ENCODE assay signal across 26 mouse cellular contexts in the genomic region with DNA sequence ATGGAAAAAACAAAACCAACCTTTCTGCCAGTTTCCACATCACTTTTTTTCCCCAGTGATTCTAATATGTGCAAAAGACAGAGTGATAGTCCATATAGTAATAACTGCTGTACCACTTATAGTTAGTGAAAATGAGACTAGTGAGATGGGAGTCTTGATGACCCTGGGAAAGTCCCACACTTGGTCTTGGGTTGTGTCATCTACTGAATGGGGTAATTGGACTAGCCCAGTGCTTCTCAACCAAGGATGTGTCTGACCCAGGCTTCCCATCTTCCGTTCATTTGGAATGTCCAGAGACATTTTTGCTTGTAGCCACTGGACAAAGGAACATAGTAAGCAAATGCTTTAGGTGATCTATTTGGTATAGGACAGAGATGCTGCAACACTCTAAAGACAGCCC. TPM values are rescaled to one million over a fixed set of nuclear protein-coding genes. Genes with fewer than 3 reads are reported as not detected.
DNase-seq lines count a peak whose midpoint lies in the region; ATAC-seq and TF ChIP-seq lines count a peak whose summit lies in the region.
"Had no signal": no experiment of that assay in that cellular context is flagged by ENCODE, and none has a peak within 500 bp of the region (broad histone marks: within the 10 kb centered on the region; RNA-seq: fewer than 3 reads in every experiment).

No protein-coding gene starts in this region.

- H3K9ac ChIP-seq in CH12.LX (ENCODE audit: insufficient read depth, low read depth) = no peak overlapping the region
- H3K9ac ChIP-seq: hindbrain, embryonic 14.5 days had no signal

- dilution Hi-C loops in CH12.LX (cut with MboI; ENCODE audit: extremely low pct_ligation_motif_present, extremely low pct_unique_long_range_greater_than_20kb, low sequenced_read_pairs) = no loop called here

- no peak for TF ChIP-seq RAD21 in CH12.LX (IDR thresholded peaks at IDR 0.05; ENCODE audit: low read depth, low read length)

- H3K36me3 ChIP-seq in megakaryocyte, embryonic 14.5 days (replicated peaks; ENCODE audit: low read length) = peaks cover 16% of the 10 kb centered on the region
- H3K36me3 ChIP-seq in CH12.LX (replicated peaks in 1 of 2; ENCODE audit: control insufficient read depth in 1 of 2, insufficient read depth in 1 of 2, low read length in 1 of 2) = peaks cover 0 to 3% of the 10 kb centered on the region in 2 experiments
- no peaks in the 10 kb centered on the region for H3K36me3 ChIP-seq in splenic B cell, adult 2 months (ENCODE audit: control insufficient read depth, insufficient read depth, low read length, poor library complexity, severe bottlenecking)
- H3K36me3 ChIP-seq: embryonic facial prominence, embryonic 12.5 days; forebrain, embryonic 12.5 days; heart, embryonic 12.5 days; hindbrain, embryonic 10.5 days had no signal

- no peak for TF ChIP-seq CTCF in CH12.LX (conservative IDR thresholded peaks at IDR 0.05 in 1 of 2, IDR thresholded peaks at IDR 0.05 in 1 of 2; ENCODE audit: low read depth in 2 of 2, low read length in 2 of 2)
- TF ChIP-seq CTCF in embryonic fibroblast, embryonic 13.5 days (IDR thresholded peaks at IDR 0.05; ENCODE audit: borderline replicate concordance, insufficient read depth, low read length) = no peak

- H3K4me2 ChIP-seq in CH12.LX (ENCODE audit: insufficient read depth, low read depth, poor library complexity, severe bottlenecking) = peak overlapping the region; percentile 71; the same call in 1 of the 2 replicates

- peaks cover 43% of the 10 kb centered on the region for H3K4me1 ChIP-seq in megakaryocyte, embryonic 14.5 days
- H3K4me1 ChIP-seq in CH12.LX (ENCODE audit: control insufficient read depth in 1 of 2, insufficient read depth in 2 of 2) = peaks cover 5 to 32% of the 10 kb centered on the region in 2 experiments
- peaks cover 3% of the 10 kb centered on the region for H3K4me1 ChIP-seq in embryonic fibroblast, embryonic 13.5 days (ENCODE audit: control insufficient read depth, insufficient read depth, low read length)

- peaks cover 13% of the 10 kb centered on the region for H3K79me2 ChIP-seq in CH12.LX (replicated peaks; ENCODE audit: control insufficient read depth, extremely low read depth, insufficient read depth, poor library complexity, severe bottlenecking)

- peak; percentile 54 for TF ChIP-seq EP300 in CH12.LX (IDR thresholded peaks at IDR 0.05; ENCODE audit: low read length)

- ATAC-seq in megakaryocyte, adult 5-6 weeks (ENCODE audit: poor library complexity, severe bottlenecking) = no peak
- ATAC-seq: forebrain, embryonic 16.5 days had no signal

- H3K27me3 ChIP-seq in megakaryocyte, embryonic 14.5 days (replicated peaks) = no peaks in the 10 kb centered on the region
- no peaks in the 10 kb centered on the region for H3K27me3 ChIP-seq in CH12.LX (replicated peaks)
- H3K27me3 ChIP-seq in splenic B cell, adult 2 months (ENCODE audit: control insufficient read depth, insufficient read depth, low read length, poor library complexity, severe bottlenecking) = no peaks in the 10 kb centered on the region
- H3K27me3 ChIP-seq: embryonic facial prominence, embryonic 12.5 days; forebrain, embryonic 12.5 days; heart, embryonic 12.5 days had no signal

- in situ Hi-C loops in CH12.LX (cut with MboI; ENCODE audit: low pct_ligation_motif_present, low pct_unique_long_range_greater_than_20kb, low sequenced_read_pairs) = no loop called here

- peak overlapping the region; percentile 33 for H3K4me3 ChIP-seq in megakaryocyte, embryonic 14.5 days (replicated peaks)
- H3K4me3 ChIP-seq in CH12.LX (replicated peaks in 1 of 3; ENCODE audit: low read depth in 2 of 3, low read length in 2 of 3, poor library complexity in 1 of 3) = no peak overlapping the region
- H3K4me3 ChIP-seq in embryonic fibroblast, embryonic 13.5 days (ENCODE audit: insufficient read depth, low read length) = no peak overlapping the region
- H3K4me3 ChIP-seq: embryonic facial prominence, embryonic 12.5 days; forebrain, embryonic 12.5 days had no signal

- no peak for TF ChIP-seq POLR2A in CH12.LX (IDR thresholded peaks at IDR 0.05; ENCODE audit: low read depth, low read length)
- peak; percentile 33; the same call in 1 of the 2 replicates for TF ChIP-seq POLR2A in embryonic fibroblast, embryonic 13.5 days (IDR thresholded peaks at IDR 0.05; ENCODE audit: low read depth, low read length)

- DNase-seq in CH12.LX (ENCODE audit: extremely low read depth) = peak; percentile 63
- peak; percentile 8 for DNase-seq in splenic B cell, adult 2 months (ENCODE audit: low read depth, low spot score)
- no peak for DNase-seq in left cerebral cortex, adult 11 months (ENCODE audit: low spot score)
- no peak for DNase-seq in lung, postnatal 36 days
- DNase-seq: adrenal gland, postnatal 10 days; cerebellum, adult 11 months; cerebellum, adult 8-10 months; cerebellum, postnatal 14 days; embryo, embryonic 11 days; gastrocnemius, postnatal 10 days; heart, adult 18-20 months had no signal

- no peaks in the 10 kb centered on the region for H3K9me3 ChIP-seq in megakaryocyte, embryonic 14.5 days
- no peaks in the 10 kb centered on the region for H3K9me3 ChIP-seq in CH12.LX (replicated peaks; ENCODE audit: low read length)
- H3K9me3 ChIP-seq: embryonic facial prominence, embryonic 12.5 days; forebrain, embryonic 12.5 days; heart, embryonic 12.5 days; hindbrain, embryonic 10.5 days had no signal

- no peak overlapping the region for H3K27ac ChIP-seq in CH12.LX (ENCODE audit: insufficient read depth, low read depth)
- H3K27ac ChIP-seq in embryonic fibroblast, embryonic 13.5 days (ENCODE audit: insufficient read depth, low read length) = no peak overlapping the region
- H3K27ac ChIP-seq: embryonic facial prominence, embryonic 12.5 days; forebrain, embryonic 12.5 days; hindbrain, embryonic 10.5 days; hindbrain, embryonic 14.5 days had no signal

TF ChIP-seq in CH12.LX, 34 proteins besides CTCF, POLR2A, EP300 and RAD21:
- TF ChIP-seq ETS1 (conservative IDR thresholded peaks at IDR 0.05; ENCODE audit: low read depth, low read length) (peak; percentile 53; the same call in 1 of the 2 replicates), USF1 (IDR thresholded peaks at IDR 0.05; ENCODE audit: low read depth, low read length) (no peak), RCOR1 (conservative IDR thresholded peaks at IDR 0.05; ENCODE audit: low read depth, low read length) (no peak), ZC3H11A (IDR thresholded peaks at IDR 0.05; ENCODE audit: low read depth, low read length) (no peak), MAX (IDR thresholded peaks at IDR 0.05; ENCODE audit: low read length) (no peak), KAT2A (IDR thresholded peaks at IDR 0.05; ENCODE audit: insufficient replicate concordance, low read length) (no peak), JUND (conservative IDR thresholded peaks at IDR 0.05; ENCODE audit: low read depth, low read length) (no peak), UBTF (IDR thresholded peaks at IDR 0.05; ENCODE audit: low read depth, low read length) (no peak), HCFC1 (IDR thresholded peaks at IDR 0.05; ENCODE audit: low read depth, low read length) (no peak), IRF4 (IDR thresholded peaks at IDR 0.05; ENCODE audit: low read depth, low read length) (peak; percentile 77), JUN (IDR thresholded peaks at IDR 0.05; ENCODE audit: insufficient read depth, low read depth, low read length) (peak; percentile 22; the same call in 1 of the 2 replicates), MXI1 (IDR thresholded peaks at IDR 0.05; ENCODE audit: low read depth, low read length) (no peak), ZMIZ1 (IDR thresholded peaks at IDR 0.05; ENCODE audit: low read depth, low read length) (no peak), PAX5 (IDR thresholded peaks at IDR 0.05; ENCODE audit: low read length) (no peak), TBP (conservative IDR thresholded peaks at IDR 0.05; ENCODE audit: low read depth, low read length) (no peak), MEF2A (IDR thresholded peaks at IDR 0.05; ENCODE audit: borderline replicate concordance, low read depth, low read length) (peak; percentile 58; the same call in 1 of the 2 replicates), SIN3A (IDR thresholded peaks at IDR 0.05; ENCODE audit: low read length) (no peak), MAZ (IDR thresholded peaks at IDR 0.05; ENCODE audit: low read depth, low read length) (no peak), NRF1 (IDR thresholded peaks at IDR 0.05; ENCODE audit: low read depth, low read length) (no peak), POLR2AphosphoS2 (IDR thresholded peaks at IDR 0.05; ENCODE audit: low read depth, low read length) (0 out of 2 replicates have a peak, but pooled peaks have one; percentile 30), E2F4 (IDR thresholded peaks at IDR 0.05; ENCODE audit: insufficient replicate concordance, low read depth, low read length) (no peak), BHLHE40 (IDR thresholded peaks at IDR 0.05; ENCODE audit: low read depth, low read length) (0 out of 2 replicates have a peak, but pooled peaks have one; percentile 17)

RNA-seq across cellular contexts. Expression of a gene that starts 2.2 kb away (rescaled TPM):
- 19.3 and 76.1 TPM in 2 replicates for polyA plus RNA-seq in megakaryocyte, embryonic 14.5 days (2012; ENCODE audit: insufficient read depth, low replicate concordance)
- total RNA-seq in megakaryocyte, adult 5-6 weeks (2015) = 88.0 and 114 TPM in 2 replicates
- 124 and 139 TPM in 2 replicates for total RNA-seq in megakaryocyte, adult 5-6 weeks (2017)
- total RNA-seq in CH12.LX (2012; rRNA removed) = 16.7 and 18.7 TPM in 2 replicates
- 40.2 and 42.0 TPM in 2 replicates for total RNA-seq in CH12.LX (2014; rRNA removed)
- polyA plus RNA-seq in CH12.LX (2012; ENCODE audit: insufficient read length, low read depth) = 23.6 and 28.2 TPM in 2 replicates
- polyA plus RNA-seq in embryonic fibroblast, embryonic 13.5 days (2011; ENCODE audit: insufficient read length, low read depth, missing spikeins) = 85.8 and 87.1 TPM in 2 replicates

RNA-seq across cellular contexts. Expression of a gene that starts 48.3 kb away (rescaled TPM):
- polyA plus RNA-seq in megakaryocyte, embryonic 14.5 days (2012; ENCODE audit: insufficient read depth, low replicate concordance) = 0.19 TPM in 1 of 2 replicates, not detected in the other
- not detected in 2 replicates for total RNA-seq in megakaryocyte, adult 5-6 weeks (2015)
- total RNA-seq in megakaryocyte, adult 5-6 weeks (2017) = not detected in 2 replicates
- 0.08 TPM in 2 replicates for total RNA-seq in CH12.LX (2012; rRNA removed)
- 0.08 and 0.61 TPM in 2 replicates for total RNA-seq in CH12.LX (2014; rRNA removed)
- polyA plus RNA-seq in CH12.LX (2012; ENCODE audit: insufficient read length, low read depth) = 0.27 and 0.37 TPM in 2 replicates
- 0.38 TPM in 1 of 2 replicates, not detected in the other for polyA plus RNA-seq in embryonic fibroblast, embryonic 13.5 days (2011; ENCODE audit: insufficient read length, low read depth, missing spikeins)
- total RNA-seq: common myeloid progenitor, adult 5-6 weeks had no signal

RNA-seq across cellular contexts. Expression of a gene that starts 48.9 kb away (rescaled TPM):
- polyA plus RNA-seq in megakaryocyte, embryonic 14.5 days (2012; ENCODE audit: insufficient read depth, low replicate concordance) = not detected in 2 replicates
- 0.20 TPM in 1 of 2 replicates, not detected in the other for total RNA-seq in megakaryocyte, adult 5-6 weeks (2015)
- total RNA-seq in megakaryocyte, adult 5-6 weeks (2017) = not detected in 2 replicates
- total RNA-seq in CH12.LX (2012; rRNA removed) (0.21 and 0.25 TPM in 2 replicates), CH12.LX (2014; rRNA removed) (0.20 and 0.30 TPM in 2 replicates)
- 0.49 and 0.51 TPM in 2 replicates for polyA plus RNA-seq in CH12.LX (2012; ENCODE audit: insufficient read length, low read depth)
- polyA plus RNA-seq in embryonic fibroblast, embryonic 13.5 days (2011; ENCODE audit: insufficient read length, low read depth, missing spikeins) = not detected in 2 replicates
- total RNA-seq: adrenal gland, postnatal 4 days; common myeloid progenitor, adult 5-6 weeks; ES-E14; heart, postnatal 25 days had no signal
- polyA plus RNA-seq: brain, embryonic 14.5 days; forebrain, embryonic 12.5 days; forebrain, embryonic 16.5 days; frontal cortex, adult 2 months; heart, embryonic 12.5 days; hindbrain, embryonic 14.5 days had no signal

Comparison
In these comparisons a context has a peak if more than half of its experiments do, and no peak if none do; other contexts are left out.
1. DNase-seq: peak in CH12.LX (single experiment) and splenic B cell, adult 2 months (single experiment); none in left cerebral cortex, adult 11 months (single experiment) and lung, postnatal 36 days (single experiment).